Mouse (Mus musculus): ENCODE data around the gene Ncor2. TPM values are rescaled to one million over a fixed set of nuclear protein-coding genes. Genes with fewer than 3 reads are reported as not detected.

Gene Ncor2
- polyA plus RNA-seq, 1 experiment from 2014 or later: 23.3 TPM

- no peaks in the 10 kb centered on the region for H3K9me3 ChIP-seq (ENCODE audit: control insufficient read depth, low read length)
- no peaks in the 10 kb centered on the region for H3K27me3 ChIP-seq (replicated peaks; ENCODE audit: control insufficient read depth, insufficient read depth, low read length)
- no peaks in the 10 kb centered on the region for H3K36me3 ChIP-seq (ENCODE audit: control insufficient read depth, insufficient read depth, low read length)
- WGBS: 68% methylated on average over 3 of the region's 3 CpGs
- H3K4me3 ChIP-seq (ENCODE audit: low read length): no peak overlapping the region
- 0 out of 2 replicates have a peak overlapping the region, but pooled peaks have one; percentile 18 for H3K27ac ChIP-seq (ENCODE audit: low read depth, low read length)
- H3K9ac ChIP-seq (ENCODE audit: low read depth, low read length): no peak overlapping the region
- ATAC-seq: no peak
- peaks cover 80% of the 10 kb centered on the region for H3K4me1 ChIP-seq (ENCODE audit: control insufficient read depth, insufficient read depth, low read depth, low read length)
- no peak overlapping the region for H3K4me2 ChIP-seq (ENCODE audit: low read length)
Observed at GRCm38 (mm10) chr5:125130406-125130805, 48.6 kb downstream of the Ncor2 start.

- H3K4me2 ChIP-seq (ENCODE audit: low read length): no peak overlapping the region
- no peak overlapping the region for H3K4me3 ChIP-seq (ENCODE audit: low read length)
- no peaks in the 10 kb centered on the region for H3K36me3 ChIP-seq (ENCODE audit: control insufficient read depth, insufficient read depth, low read length)
- 42% methylated on average over 14 of the region's 14 CpGs for WGBS
- H3K9ac ChIP-seq (ENCODE audit: low read depth, low read length): no peak overlapping the region; the same call in 1 of the 2 replicates
- peak overlapping the region; percentile 3 for H3K27ac ChIP-seq (ENCODE audit: low read depth, low read length)
- ATAC-seq: peak; percentile 41; the same call in 1 of the 2 replicates
- H3K4me1 ChIP-seq (ENCODE audit: control insufficient read depth, insufficient read depth, low read depth, low read length): peaks cover 76% of the 10 kb centered on the region
- no peaks in the 10 kb centered on the region for H3K27me3 ChIP-seq (replicated peaks; ENCODE audit: control insufficient read depth, insufficient read depth, low read length)
- no peaks in the 10 kb centered on the region for H3K9me3 ChIP-seq (ENCODE audit: control insufficient read depth, low read length)
Observed at GRCm38 (mm10) chr5:125128939-125129385, 50.1 kb downstream of the Ncor2 start.

GRCm38 (mm10) chr5:125127920-125128319 lies 51.1 kb downstream of the Ncor2 start:
- Histone ChIP-seq H3K4me2 (ENCODE audit: low read length) (no peak overlapping the region), H3K4me3 (ENCODE audit: low read length) (no peak overlapping the region), H3K36me3 (ENCODE audit: control insufficient read depth, insufficient read depth, low read length) (no peaks in the 10 kb centered on the region), H3K9me3 (ENCODE audit: control insufficient read depth, low read length) (no peaks in the 10 kb centered on the region), H3K27me3 (replicated peaks; ENCODE audit: control insufficient read depth, insufficient read depth, low read length) (no peaks in the 10 kb centered on the region), H3K9ac (ENCODE audit: low read depth, low read length) (no peak overlapping the region), H3K4me1 (ENCODE audit: control insufficient read depth, insufficient read depth, low read depth, low read length) (peaks cover 74% of the 10 kb centered on the region), H3K27ac (ENCODE audit: low read depth, low read length) (no peak overlapping the region)
- WGBS: 100% methylated on average over 1 of the region's 1 CpGs
- no peak for ATAC-seq

- no peak overlapping the region for H3K4me2 ChIP-seq (ENCODE audit: low read length)
- no peaks in the 10 kb centered on the region for H3K36me3 ChIP-seq (ENCODE audit: control insufficient read depth, insufficient read depth, low read length)
- ATAC-seq: no peak
- WGBS: 86% methylated on average over 4 of the region's 4 CpGs
- H3K9ac ChIP-seq (ENCODE audit: low read depth, low read length): no peak overlapping the region
- no peaks in the 10 kb centered on the region for H3K9me3 ChIP-seq (ENCODE audit: control insufficient read depth, low read length)
- peaks cover 70% of the 10 kb centered on the region for H3K4me1 ChIP-seq (ENCODE audit: control insufficient read depth, insufficient read depth, low read depth, low read length)
- H3K4me3 ChIP-seq (ENCODE audit: low read length): no peak overlapping the region
- no peak overlapping the region for H3K27ac ChIP-seq (ENCODE audit: low read depth, low read length)
- H3K27me3 ChIP-seq (replicated peaks; ENCODE audit: control insufficient read depth, insufficient read depth, low read length): no peaks in the 10 kb centered on the region
Observed at GRCm38 (mm10) chr5:125127426-125127825, 51.6 kb downstream of the Ncor2 start.

- H3K9me3 ChIP-seq (ENCODE audit: control insufficient read depth, low read length): no peaks in the 10 kb centered on the region
- 83% methylated on average over 4 of the region's 4 CpGs for WGBS
- H3K27ac ChIP-seq (ENCODE audit: low read depth, low read length): no peak overlapping the region; the same call in 1 of the 2 replicates
- no peak overlapping the region for H3K4me3 ChIP-seq (ENCODE audit: low read length)
- peaks cover 57% of the 10 kb centered on the region for H3K4me1 ChIP-seq (ENCODE audit: control insufficient read depth, insufficient read depth, low read depth, low read length)
- no peaks in the 10 kb centered on the region for H3K36me3 ChIP-seq (ENCODE audit: control insufficient read depth, insufficient read depth, low read length)
- ATAC-seq: no peak
- H3K4me2 ChIP-seq (ENCODE audit: low read length): no peak overlapping the region
- no peaks in the 10 kb centered on the region for H3K27me3 ChIP-seq (replicated peaks; ENCODE audit: control insufficient read depth, insufficient read depth, low read length)
- H3K9ac ChIP-seq (ENCODE audit: low read depth, low read length): no peak overlapping the region; the same call in 1 of the 2 replicates
Observed at GRCm38 (mm10) chr5:125125966-125126464, 53.0 kb downstream of the Ncor2 start.

GRCm38 (mm10) chr5:125125219-125125618 lies 53.8 kb downstream of the Ncor2 start:
- no peak overlapping the region for H3K9ac ChIP-seq (ENCODE audit: low read depth, low read length)
- H3K9me3 ChIP-seq (ENCODE audit: control insufficient read depth, low read length): no peaks in the 10 kb centered on the region
- no peak for ATAC-seq
- H3K4me2 ChIP-seq (ENCODE audit: low read length): no peak overlapping the region
- peak overlapping the region; percentile 21 for H3K27ac ChIP-seq (ENCODE audit: low read depth, low read length)
- H3K36me3 ChIP-seq (ENCODE audit: control insufficient read depth, insufficient read depth, low read length): no peaks in the 10 kb centered on the region
- no peak overlapping the region for H3K4me3 ChIP-seq (ENCODE audit: low read length)
- no peaks in the 10 kb centered on the region for H3K27me3 ChIP-seq (replicated peaks; ENCODE audit: control insufficient read depth, insufficient read depth, low read length)
- peaks cover 52% of the 10 kb centered on the region for H3K4me1 ChIP-seq (ENCODE audit: control insufficient read depth, insufficient read depth, low read depth, low read length)
- 63% methylated on average over 3 of the region's 3 CpGs for WGBS

- no peak for ATAC-seq
- 71% methylated on average over 7 of the region's 7 CpGs for WGBS
- H3K27ac ChIP-seq (ENCODE audit: low read depth, low read length): peak overlapping the region; percentile 8; the same call in 1 of the 2 replicates
- no peaks in the 10 kb centered on the region for H3K27me3 ChIP-seq (replicated peaks; ENCODE audit: control insufficient read depth, insufficient read depth, low read length)
- H3K4me1 ChIP-seq (ENCODE audit: control insufficient read depth, insufficient read depth, low read depth, low read length): peaks cover 42% of the 10 kb centered on the region
- no peak overlapping the region for H3K4me3 ChIP-seq (ENCODE audit: low read length)
- no peak overlapping the region for H3K9ac ChIP-seq (ENCODE audit: low read depth, low read length)
- H3K4me2 ChIP-seq (ENCODE audit: low read length): no peak overlapping the region
- no peaks in the 10 kb centered on the region for H3K9me3 ChIP-seq (ENCODE audit: control insufficient read depth, low read length)
- H3K36me3 ChIP-seq (ENCODE audit: control insufficient read depth, insufficient read depth, low read length): peaks cover 4% of the 10 kb centered on the region
Observed at GRCm38 (mm10) chr5:125124002-125124401, 55.0 kb downstream of the Ncor2 start.

GRCm38 (mm10) chr5:125123206-125123605 lies 55.8 kb downstream of the Ncor2 start:
- no peak overlapping the region for H3K4me2 ChIP-seq (ENCODE audit: low read length)
- no peaks in the 10 kb centered on the region for H3K27me3 ChIP-seq (replicated peaks; ENCODE audit: control insufficient read depth, insufficient read depth, low read length)
- ATAC-seq: no peak
- peaks cover 35% of the 10 kb centered on the region for H3K4me1 ChIP-seq (ENCODE audit: control insufficient read depth, insufficient read depth, low read depth, low read length)
- H3K4me3 ChIP-seq (ENCODE audit: low read length): no peak overlapping the region
- WGBS: 26% methylated on average over 3 of the region's 3 CpGs
- H3K9ac ChIP-seq (ENCODE audit: low read depth, low read length): no peak overlapping the region
- no peaks in the 10 kb centered on the region for H3K9me3 ChIP-seq (ENCODE audit: control insufficient read depth, low read length)
- H3K36me3 ChIP-seq (ENCODE audit: control insufficient read depth, insufficient read depth, low read length): peaks cover 7% of the 10 kb centered on the region
- H3K27ac ChIP-seq (ENCODE audit: low read depth, low read length): no peak overlapping the region

- ATAC-seq: no peak
- Histone ChIP-seq H3K27ac (ENCODE audit: low read depth, low read length) (no peak overlapping the region), H3K4me2 (ENCODE audit: low read length) (no peak overlapping the region), H3K27me3 (replicated peaks; ENCODE audit: control insufficient read depth, insufficient read depth, low read length) (no peaks in the 10 kb centered on the region), H3K4me1 (ENCODE audit: control insufficient read depth, insufficient read depth, low read depth, low read length) (peaks cover 29% of the 10 kb centered on the region), H3K4me3 (ENCODE audit: low read length) (no peak overlapping the region), H3K9me3 (ENCODE audit: control insufficient read depth, low read length) (no peaks in the 10 kb centered on the region), H3K36me3 (ENCODE audit: control insufficient read depth, insufficient read depth, low read length) (peaks cover 12% of the 10 kb centered on the region), H3K9ac (ENCODE audit: low read depth, low read length) (no peak overlapping the region)
- 75% methylated on average over 7 of the region's 7 CpGs for WGBS
Observed at GRCm38 (mm10) chr5:125122546-125122945, 56.5 kb downstream of the Ncor2 start.

Measured in hindbrain, embryonic 16.5 days (tissue).